Mouse (Mus musculus) embryonic fibroblast, embryonic 13.5 days (primary cell): ENCODE measurements around the gene Sema3e. TPM values are rescaled to one million over a fixed set of nuclear protein-coding genes. Genes with fewer than 3 reads are reported as not detected.

ENCODE experiments used
- H3K27ac ChIP-seq: 2 replicates; pipeline ENCODE4 v1.5.1; 2012; ENCODE audit warnings: low read length, control low read depth, inconsistent platforms; ENCODE audit not compliant: insufficient read depth
- H3K4me1 ChIP-seq: 2 replicates; pipeline ENCODE4 v1.6.1; 2011; ENCODE audit warnings: low read length; ENCODE audit not compliant: control insufficient read depth, insufficient read depth
- H3K4me3 ChIP-seq: 2 replicates; pipeline ENCODE4 v1.5.1; 2011; ENCODE audit warnings: mild to moderate bottlenecking, control low read depth, low read length; ENCODE audit not compliant: insufficient read depth
- CTCF ChIP-seq: IDR thresholded peaks from 2 replicates; pipeline ENCODE4 v1.5.1; 2011; ENCODE audit warnings: mild to moderate bottlenecking, control low read depth, low read length, moderate library complexity, borderline replicate concordance; ENCODE audit not compliant: insufficient read depth
- POLR2A ChIP-seq: IDR thresholded peaks from 2 replicates; pipeline ENCODE4 v1.6.1; 2011; ENCODE audit warnings: low read depth, mild to moderate bottlenecking, control low read depth, low read length, moderate library complexity
- polyA plus RNA-seq: library from polyadenylated mRNA; stranded (reverse); fragments of >200 nt; gene quantifications from 2 replicates; pipeline ENCODE4 v1.2.4, GENCODE M21; 2011; ENCODE audit warnings: low read depth; ENCODE audit not compliant: missing spikeins, insufficient read length

Gene Sema3e
- polyA plus RNA-seq, 1 experiment, result 6.2 TPM

GRCm38 (mm10) chr5:14198344-14199040 lies 173.4 kb downstream of the Sema3e start:
- H3K4me3 ChIP-seq, result no peak overlapping the region
- H3K4me1 ChIP-seq, result no peaks in the 10 kb centered on the region
- TF ChIP-seq CTCF, result no peak
- H3K27ac ChIP-seq, result no peak overlapping the region

GRCm38 (mm10) chr5:14206794-14207193 lies 181.7 kb downstream of the Sema3e start:
- H3K27ac ChIP-seq, result no peak overlapping the region
- TF ChIP-seq POLR2A (no peak), CTCF (no peak)
- no peak overlapping the region for H3K4me3 ChIP-seq
- no peaks in the 10 kb centered on the region for H3K4me1 ChIP-seq

- TF ChIP-seq POLR2A, result no peak
- TF ChIP-seq CTCF, result no peak
- no peak overlapping the region for H3K4me3 ChIP-seq
- H3K4me1 ChIP-seq, result no peaks in the 10 kb centered on the region
- no peak overlapping the region for H3K27ac ChIP-seq
These were observed 184.9 kb downstream of the Sema3e start for GRCm38 (mm10) chr5:14209962-14210361.

GRCm38 (mm10) chr5:14216211-14216610 lies 191.1 kb downstream of the Sema3e start:
- Histone ChIP-seq H3K4me3 (no peak overlapping the region), H3K27ac (no peak overlapping the region), H3K4me1 (no peaks in the 10 kb centered on the region)
- TF ChIP-seq CTCF (no peak), POLR2A (no peak)

GRCm38 (mm10) chr5:14218677-14219076 lies 193.6 kb downstream of the Sema3e start:
- TF ChIP-seq CTCF (no peak), POLR2A (no peak)
- H3K27ac ChIP-seq, result no peak overlapping the region
- no peaks in the 10 kb centered on the region for H3K4me1 ChIP-seq
- H3K4me3 ChIP-seq, result no peak overlapping the region

- Histone ChIP-seq H3K4me3 (no peak overlapping the region), H3K27ac (no peak overlapping the region), H3K4me1 (no peaks in the 10 kb centered on the region)
- no peak for TF ChIP-seq POLR2A
- TF ChIP-seq CTCF, result no peak
These were observed 199.4 kb downstream of the Sema3e start for GRCm38 (mm10) chr5:14224509-14224908.

GRCm38 (mm10) chr5:14231027-14231426 lies 206.0 kb downstream of the Sema3e start:
- TF ChIP-seq POLR2A (no peak), CTCF (no peak)
- Histone ChIP-seq H3K27ac (no peak overlapping the region), H3K4me3 (no peak overlapping the region), H3K4me1 (no peaks in the 10 kb centered on the region; the same call in 1 of the 2 replicates)

- Histone ChIP-seq H3K4me1 (no peaks in the 10 kb centered on the region), H3K27ac (no peak overlapping the region), H3K4me3 (no peak overlapping the region)
- TF ChIP-seq POLR2A (no peak), CTCF (0 out of 2 replicates have a peak, but pooled peaks have one; percentile 16)
These were observed 227.5 kb downstream of the Sema3e start for GRCm38 (mm10) chr5:14252583-14252982.

- Histone ChIP-seq H3K4me1 (no peaks in the 10 kb centered on the region), H3K4me3 (no peak overlapping the region), H3K27ac (no peak overlapping the region)
- TF ChIP-seq POLR2A, result no peak
- no peak for TF ChIP-seq CTCF
These were observed 228.3 kb downstream of the Sema3e start for GRCm38 (mm10) chr5:14253328-14253727.

- Histone ChIP-seq H3K4me1 (no peaks in the 10 kb centered on the region), H3K4me3 (no peak overlapping the region), H3K27ac (no peak overlapping the region)
- TF ChIP-seq POLR2A, result no peak
- no peak for TF ChIP-seq CTCF
These were observed 235.1 kb downstream of the Sema3e start for GRCm38 (mm10) chr5:14260156-14260555.
